Mouse (Mus musculus): Measurements from ENCODE around the gene Mettl9. TPM values are rescaled to one million over a fixed set of nuclear protein-coding genes. Genes with fewer than 3 reads are reported as not detected.
A peak's percentile ranks its signal among the peaks of the same experiment; 100 is the strongest.
"Not testable (repeated sequence)": the region's sequence is repeated elsewhere in the genome, so short reads cannot be mapped to it uniquely, and the experiment has no call there.

Gene Mettl9
- total and polyA plus RNA-seq, 3 experiments, result 25.8 to 75.0 (median 44.3) TPM

GRCm38 (mm10) chr7:121026300-121026699 is 7.9 kb upstream of the Mettl9 start:
- H3K27ac ChIP-seq (ENCODE audit: insufficient read depth, low read depth), result no peak overlapping the region
- dilution Hi-C loops (cut with MboI; ENCODE audit: extremely low pct_ligation_motif_present, extremely low pct_unique_long_range_greater_than_20kb, low sequenced_read_pairs) (no loop called here), in situ Hi-C loops (cut with MboI; ENCODE audit: low pct_ligation_motif_present, low pct_unique_long_range_greater_than_20kb, low sequenced_read_pairs) (no loop called here)
- H3K36me3 ChIP-seq (replicated peaks in 1 of 2; ENCODE audit: control insufficient read depth in 1 of 2, insufficient read depth in 1 of 2, low read length in 1 of 2), result no peaks in the 10 kb centered on the region
- H3K9me3 ChIP-seq (replicated peaks; ENCODE audit: low read length), result no peaks in the 10 kb centered on the region
- no peak overlapping the region for H3K4me2 ChIP-seq (ENCODE audit: insufficient read depth, low read depth, poor library complexity, severe bottlenecking)
- H3K4me1 ChIP-seq (ENCODE audit: control insufficient read depth in 1 of 2, insufficient read depth in 2 of 2), result no peaks in the 10 kb centered on the region
- no peak for TF ChIP-seq USF1 (IDR thresholded peaks at IDR 0.05; ENCODE audit: low read depth, low read length)
- TF ChIP-seq JUND (conservative IDR thresholded peaks at IDR 0.05; ENCODE audit: low read depth, low read length), result no peak
- TF ChIP-seq TCF12 (IDR thresholded peaks at IDR 0.05; ENCODE audit: low read depth, low read length), result no peak
- TF ChIP-seq JUN (IDR thresholded peaks at IDR 0.05; ENCODE audit: insufficient read depth, low read depth, low read length), result no peak
- no peak for DNase-seq (ENCODE audit: extremely low read depth)
- no peak overlapping the region for H3K4me3 ChIP-seq (replicated peaks in 1 of 3; ENCODE audit: low read depth in 2 of 3, low read length in 2 of 3, poor library complexity in 1 of 3)
- H3K27me3 ChIP-seq (replicated peaks), result peaks cover 19% of the 10 kb centered on the region
- no peak overlapping the region for H3K9ac ChIP-seq (ENCODE audit: insufficient read depth, low read depth)
- H3K79me2 ChIP-seq (replicated peaks; ENCODE audit: control insufficient read depth, extremely low read depth, insufficient read depth, poor library complexity, severe bottlenecking), result no peaks in the 10 kb centered on the region; the same call in 1 of the 2 replicates

- in situ Hi-C loops (cut with MboI; ENCODE audit: low pct_ligation_motif_present, low pct_unique_long_range_greater_than_20kb, low sequenced_read_pairs), result loop anchor here (10.0 kb wide), 2 partner anchors 45 to 195 kb away; partner anchors contain the start of genes Cdr2 and Mfsd13b
- H3K27me3 ChIP-seq (replicated peaks), result peaks cover 19% of the 10 kb centered on the region
- H3K9me3 ChIP-seq (replicated peaks; ENCODE audit: low read length); DNase-seq (ENCODE audit: extremely low read depth); H3K4me3 ChIP-seq (replicated peaks in 1 of 3; ENCODE audit: low read depth in 2 of 3, low read length in 2 of 3, poor library complexity in 1 of 3); H3K4me2 ChIP-seq (ENCODE audit: insufficient read depth, low read depth, poor library complexity, severe bottlenecking); H3K27ac ChIP-seq (ENCODE audit: insufficient read depth, low read depth); H3K79me2 ChIP-seq (replicated peaks; ENCODE audit: control insufficient read depth, extremely low read depth, insufficient read depth, poor library complexity, severe bottlenecking); dilution Hi-C loops (cut with MboI; ENCODE audit: extremely low pct_ligation_motif_present, extremely low pct_unique_long_range_greater_than_20kb, low sequenced_read_pairs); H3K36me3 ChIP-seq (replicated peaks in 1 of 2; ENCODE audit: control insufficient read depth in 1 of 2, insufficient read depth in 1 of 2, low read length in 1 of 2); H3K9ac ChIP-seq (ENCODE audit: insufficient read depth, low read depth); H3K4me1 ChIP-seq (ENCODE audit: control insufficient read depth in 1 of 2, insufficient read depth in 2 of 2): not testable (repeated sequence)
These were observed 4.3 kb upstream of the Mettl9 start for GRCm38 (mm10) chr7:121029947-121030346.

GRCm38 (mm10) chr7:121034701-121035141 is 476 bp downstream of the Mettl9 start:
- peaks cover 0 to 5% of the 10 kb centered on the region in 2 experiments for H3K36me3 ChIP-seq (replicated peaks in 1 of 2; ENCODE audit: control insufficient read depth in 1 of 2, insufficient read depth in 1 of 2, low read length in 1 of 2)
- H3K4me2 ChIP-seq (ENCODE audit: insufficient read depth, low read depth, poor library complexity, severe bottlenecking), result peak overlapping the region; percentile 92; the same call in 1 of the 2 replicates
- peak overlapping the region; percentile 61 for H3K27ac ChIP-seq (ENCODE audit: insufficient read depth, low read depth)
- dilution Hi-C loops (cut with MboI; ENCODE audit: extremely low pct_ligation_motif_present, extremely low pct_unique_long_range_greater_than_20kb, low sequenced_read_pairs), result no loop called here
- peaks cover 32% of the 10 kb centered on the region for H3K79me2 ChIP-seq (replicated peaks; ENCODE audit: control insufficient read depth, extremely low read depth, insufficient read depth, poor library complexity, severe bottlenecking)
- peaks cover 2% of the 10 kb centered on the region for H3K27me3 ChIP-seq (replicated peaks)
- in situ Hi-C loops (cut with MboI; ENCODE audit: low pct_ligation_motif_present, low pct_unique_long_range_greater_than_20kb, low sequenced_read_pairs), result loop anchor here (10.0 kb wide), 2 partner anchors 50 to 200 kb away; partner anchors contain the start of genes Cdr2 and Mfsd13b
- TF ChIP-seq IRF4 (IDR thresholded peaks at IDR 0.05; ENCODE audit: low read depth, low read length) (no peak), NELFE (IDR thresholded peaks at IDR 0.05; ENCODE audit: low read depth, low read length) (no peak), EP300 (IDR thresholded peaks at IDR 0.05; ENCODE audit: low read length) (no peak), USF2 (conservative IDR thresholded peaks at IDR 0.05; ENCODE audit: low read depth, low read length) (no peak), USF1 (IDR thresholded peaks at IDR 0.05; ENCODE audit: low read depth, low read length) (no peak), POLR2AphosphoS2 (IDR thresholded peaks at IDR 0.05; ENCODE audit: low read depth, low read length) (no peak), BHLHE40 (IDR thresholded peaks at IDR 0.05; ENCODE audit: low read depth, low read length) (no peak), MXI1 (IDR thresholded peaks at IDR 0.05; ENCODE audit: low read depth, low read length) (peak; percentile 68; the same call in 1 of the 2 replicates), POLR2A (IDR thresholded peaks at IDR 0.05; ENCODE audit: low read depth, low read length) (no peak)
- peak overlapping the region; percentile 76 to 99 (median 93) for H3K4me3 ChIP-seq (replicated peaks in 1 of 3; ENCODE audit: low read depth in 2 of 3, low read length in 2 of 3, poor library complexity in 1 of 3)
- no peak for DNase-seq (ENCODE audit: extremely low read depth)
- H3K9ac ChIP-seq (ENCODE audit: insufficient read depth, low read depth), result peak overlapping the region; percentile 89
- no peaks in the 10 kb centered on the region for H3K9me3 ChIP-seq (replicated peaks; ENCODE audit: low read length)
- peaks cover 4 to 21% of the 10 kb centered on the region in 2 experiments; a peak in 3 of 4 replicates for H3K4me1 ChIP-seq (ENCODE audit: control insufficient read depth in 1 of 2, insufficient read depth in 2 of 2)
